Mouse (Mus musculus) CH12.LX (cell line): Measurements from ENCODE around the gene Lmod2. TPM values are rescaled to one million over a fixed set of nuclear protein-coding genes. Genes with fewer than 3 reads are reported as not detected.

ENCODE experiments used
- DNase-seq: peaks from one replicate; pipeline ENCODE4 v3.0.0-alpha.2; 2013; ENCODE audit errors: extremely low read depth
- H3K27ac ChIP-seq: 2 replicates; pipeline ENCODE4 v1.5.1; 2012; ENCODE audit warnings: low read depth, mild to moderate bottlenecking, control low read depth, moderate library complexity; ENCODE audit not compliant: insufficient read depth
- H3K27me3 ChIP-seq: replicated peaks from 2 replicates; pipeline ENCODE3; 2012; ENCODE audit warnings: inconsistent platforms
- H3K36me3 ChIP-seq, 2 experiments: replicated peaks in 1 of 2; 2 replicates each; pipeline versions ENCODE3 to v1.6.1; 2012; ENCODE audit warnings: inconsistent platforms in 1 of 2, low read length in 1 of 2, mild to moderate bottlenecking in 1 of 2, mixed read lengths in 1 of 2, moderate library complexity in 1 of 2; ENCODE audit not compliant: control insufficient read depth in 1 of 2, insufficient read depth in 1 of 2
- H3K4me1 ChIP-seq, 2 experiments: 2 replicates each; pipeline ENCODE4 v1.6.1; 2012; ENCODE audit warnings: inconsistent platforms in 1 of 2, moderate library complexity in 1 of 2; ENCODE audit not compliant: insufficient read depth in 2 of 2, control insufficient read depth in 1 of 2
- H3K4me2 ChIP-seq: 2 replicates; pipeline ENCODE4 v1.6.1; 2012; ENCODE audit warnings: low read depth, mild to moderate bottlenecking, control low read depth; ENCODE audit not compliant: poor library complexity, insufficient read depth, severe bottlenecking
- H3K4me3 ChIP-seq, 3 experiments: fragments of 150-350 bp in 1 of 3; sonication (generic) in 1 of 3; replicated peaks in 1 of 3; 2 replicates each; pipeline versions ENCODE3 to v1.5.1; 2011 to 2012; ENCODE audit warnings: low read depth in 2 of 3, low read length in 2 of 3, mild to moderate bottlenecking in 2 of 3, moderate library complexity in 2 of 3, control low read depth in 1 of 3, improper control_type of control experiment in 1 of 3, inconsistent platforms in 1 of 3, mixed read lengths in 1 of 3; ENCODE audit not compliant: poor library complexity in 1 of 3
- H3K79me2 ChIP-seq: replicated peaks from 2 replicates; pipeline ENCODE4 v1.6.1; 2012; ENCODE audit warnings: mild to moderate bottlenecking, moderate library complexity; ENCODE audit not compliant: control insufficient read depth, poor library complexity, insufficient read depth, severe bottlenecking; ENCODE audit errors: extremely low read depth
- H3K9ac ChIP-seq: 2 replicates; pipeline ENCODE4 v1.6.1; 2012; ENCODE audit warnings: low read depth, mild to moderate bottlenecking, control low read depth, moderate library complexity; ENCODE audit not compliant: insufficient read depth
- H3K9me3 ChIP-seq: replicated peaks from 2 replicates; pipeline ENCODE3; 2012; ENCODE audit warnings: low read length, inconsistent platforms, mixed read lengths
- BHLHE40 ChIP-seq: IDR thresholded peaks from 2 replicates; pipeline ENCODE4 v1.6.1; 2011; ENCODE audit warnings: mild to moderate bottlenecking, low read depth, low read length, improper control_type of control experiment
- CHD2 ChIP-seq: IDR thresholded peaks from 2 replicates; pipeline ENCODE4 v1.6.1; 2011; ENCODE audit warnings: low read length, improper control_type of control experiment
- CTCF ChIP-seq, 2 experiments: IDR thresholded peaks in 1 of 2; conservative IDR thresholded peaks in 1 of 2; 2 replicates each; pipeline ENCODE4 v1.5.1; 2011 to 2012; ENCODE audit warnings: low read depth in 2 of 2, low read length in 2 of 2, improper control_type of control experiment in 1 of 2, inconsistent platforms in 1 of 2, mild to moderate bottlenecking in 1 of 2, moderate library complexity in 1 of 2
- EP300 ChIP-seq: IDR thresholded peaks from 2 replicates; pipeline ENCODE4 v1.6.1; 2011; ENCODE audit warnings: low read length, improper control_type of control experiment
- ETS1 ChIP-seq: conservative IDR thresholded peaks from 2 replicates; pipeline ENCODE4 v1.6.1; 2012; ENCODE audit warnings: low read depth, mild to moderate bottlenecking, inconsistent platforms, low read length, improper control_type of control experiment, moderate library complexity
- GABPA ChIP-seq: IDR thresholded peaks from 2 replicates; pipeline ENCODE4 v1.6.1; 2012; ENCODE audit warnings: low read depth, low read length, improper control_type of control experiment, inconsistent platforms; ENCODE audit not compliant: insufficient replicate concordance
- HCFC1 ChIP-seq: IDR thresholded peaks from 2 replicates; pipeline ENCODE4 v1.6.1; 2012; ENCODE audit warnings: low read depth, mild to moderate bottlenecking, inconsistent platforms, low read length, improper control_type of control experiment
- IRF4 ChIP-seq: IDR thresholded peaks from 2 replicates; pipeline ENCODE4 v1.6.1; 2014; ENCODE audit warnings: low read depth, mild to moderate bottlenecking, inconsistent platforms, low read length, improper control_type of control experiment
- JUND ChIP-seq: conservative IDR thresholded peaks from 2 replicates; pipeline ENCODE4 v1.6.1; 2011; ENCODE audit warnings: low read depth, low read length, improper control_type of control experiment
- MAZ ChIP-seq: IDR thresholded peaks from 2 replicates; pipeline ENCODE4 v1.6.1; 2012; ENCODE audit warnings: low read depth, mild to moderate bottlenecking, inconsistent platforms, low read length, improper control_type of control experiment, moderate library complexity
- MXI1 ChIP-seq: IDR thresholded peaks from 2 replicates; pipeline ENCODE4 v1.6.1; 2011; ENCODE audit warnings: mild to moderate bottlenecking, low read depth, low read length, improper control_type of control experiment
- MYC ChIP-seq: IDR thresholded peaks from 2 replicates; pipeline ENCODE4 v1.6.1; 2011; ENCODE audit warnings: low read depth, mild to moderate bottlenecking, improper control_type of control experiment, low read length
- NRF1 ChIP-seq: IDR thresholded peaks from 2 replicates; pipeline ENCODE4 v1.6.1; 2014; ENCODE audit warnings: low read depth, mild to moderate bottlenecking, inconsistent platforms, low read length, improper control_type of control experiment, moderate library complexity
- POLR2AphosphoS2 ChIP-seq: IDR thresholded peaks from 2 replicates; pipeline ENCODE4 v1.6.1; 2011; ENCODE audit warnings: low read depth, low read length, improper control_type of control experiment
- RAD21 ChIP-seq: IDR thresholded peaks from 2 replicates; pipeline ENCODE4 v1.6.1; 2011; ENCODE audit warnings: low read depth, mild to moderate bottlenecking, low read length, improper control_type of control experiment, moderate library complexity
- SMC3 ChIP-seq: IDR thresholded peaks from 2 replicates; pipeline ENCODE4 v1.6.1; 2011; ENCODE audit warnings: low read depth, low read length, improper control_type of control experiment
- TBP ChIP-seq: conservative IDR thresholded peaks from 2 replicates; pipeline ENCODE4 v1.6.1; 2011; ENCODE audit warnings: low read depth, low read length, improper control_type of control experiment
- UBTF ChIP-seq: IDR thresholded peaks from 2 replicates; pipeline ENCODE4 v1.6.1; 2012; ENCODE audit warnings: low read depth, mild to moderate bottlenecking, inconsistent platforms, low read length, improper control_type of control experiment, moderate library complexity
- USF1 ChIP-seq: IDR thresholded peaks from 2 replicates; pipeline ENCODE4 v1.6.1; 2014; ENCODE audit warnings: low read depth, mild to moderate bottlenecking, inconsistent platforms, low read length, improper control_type of control experiment
- ZC3H11A ChIP-seq: IDR thresholded peaks from 2 replicates; pipeline ENCODE4 v1.6.1; 2012; ENCODE audit warnings: low read depth, mild to moderate bottlenecking, inconsistent platforms, low read length, improper control_type of control experiment
- ZMIZ1 ChIP-seq: IDR thresholded peaks from 2 replicates; pipeline ENCODE4 v1.6.1; 2012; ENCODE audit warnings: low read depth, mild to moderate bottlenecking, inconsistent platforms, low read length, improper control_type of control experiment
- ZNF384 ChIP-seq: IDR thresholded peaks from 2 replicates; pipeline ENCODE4 v1.6.1; 2012; ENCODE audit warnings: low read depth, low read length, improper control_type of control experiment, inconsistent platforms
- dilution Hi-C: fragments of 300-500 bp; cut with MboI; formaldehyde crosslinking; loops from 2 replicates; pipeline ENCODE4 v1.14.3; 2020; ENCODE audit warnings: low sequenced_read_pairs; ENCODE audit not compliant: extremely low pct_unique_long_range_greater_than_20kb, extremely low pct_ligation_motif_present
- in situ Hi-C: fragments of 300-500 bp; cut with MboI; formaldehyde crosslinking; loops from 3 replicates; pipeline ENCODE4 v1.14.3; 2019; ENCODE audit warnings: low sequenced_read_pairs, low pct_ligation_motif_present, low pct_unique_long_range_greater_than_20kb, mixed read lengths
- polyA plus RNA-seq: library from polyadenylated mRNA; unstranded; fragments of >175 nt; gene quantifications from 2 replicates; pipeline ENCODE4 v1.2.1, GENCODE M21; 2012; ENCODE audit warnings: low read depth; ENCODE audit not compliant: insufficient read length
- total RNA-seq, 2 experiments: library from RNA; depleted of rRNA; stranded (reverse); fragments of 300-350 nt in 1 of 2; fragments of >200 nt in 1 of 2; gene quantifications; 2 replicates each; pipeline ENCODE4 v1.2.3; 2012 to 2014

Gene Lmod2
- total and polyA plus RNA-seq, 3 experiments: not detected

DNA sequence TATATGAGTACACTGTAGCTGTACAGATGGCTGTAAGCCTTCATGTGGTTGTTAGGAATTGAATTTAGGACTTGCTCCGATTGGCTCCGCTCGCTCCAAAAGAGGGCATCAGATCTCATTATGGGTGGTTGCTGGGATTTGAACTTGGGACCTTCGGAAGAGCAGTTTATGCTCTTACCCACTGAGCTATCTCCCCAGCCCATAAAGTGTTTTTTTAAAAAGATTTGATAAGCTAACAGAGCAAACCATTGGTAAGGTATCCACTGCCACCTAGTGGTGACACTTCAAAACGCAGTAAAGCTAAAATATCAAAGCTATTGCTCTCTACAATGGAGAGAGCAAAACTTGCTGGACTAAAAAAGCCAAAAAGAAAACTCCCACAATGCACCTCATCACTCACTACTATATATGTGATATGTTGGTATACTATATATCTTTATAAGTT, 30.0 kb downstream of the Lmod2 start:
- in situ Hi-C loops: loop anchor here (10.0 kb wide), 1 partner anchor 103 kb away; the partner anchor contains the start of genes Asb15 and Ndufa5
- Histone ChIP-seq H3K9ac (no peak overlapping the region), H3K4me3 (no peak overlapping the region)
- DNase-seq: peak; percentile 74
- TF ChIP-seq GABPA (no peak), ZMIZ1 (no peak), HCFC1 (no peak), BHLHE40 (no peak), ETS1 (no peak), ZC3H11A (peak; percentile 30; the same call in 1 of the 2 replicates), ZNF384 (peak; percentile 88), RAD21 (peak; percentile 87), JUND (0 out of 2 replicates have a peak, but pooled peaks have one; percentile 22), CTCF (conservative IDR thresholded peaks at IDR 0.05 in 1 of 2, IDR thresholded peaks at IDR 0.05 in 1 of 2; ENCODE audit: low read depth in 2 of 2, low read length in 2 of 2) (peak; percentile 60 to 91), SMC3 (peak; percentile 85)
- TF ChIP-seq, all 38 proteins: peak for 6
- Histone ChIP-seq H3K4me1 (peaks cover 0 to 8% of the 10 kb centered on the region in 2 experiments; a peak in 3 of 4 replicates), H3K9me3 (no peaks in the 10 kb centered on the region), H3K4me2 (no peak overlapping the region), H3K27ac (no peak overlapping the region), H3K27me3 (no peaks in the 10 kb centered on the region), H3K36me3 (peaks cover 9 to 36% of the 10 kb centered on the region in 2 experiments), H3K79me2 (peaks cover 5% of the 10 kb centered on the region; the same call in 1 of the 2 replicates)
- dilution Hi-C loops: no loop called here

DNA sequence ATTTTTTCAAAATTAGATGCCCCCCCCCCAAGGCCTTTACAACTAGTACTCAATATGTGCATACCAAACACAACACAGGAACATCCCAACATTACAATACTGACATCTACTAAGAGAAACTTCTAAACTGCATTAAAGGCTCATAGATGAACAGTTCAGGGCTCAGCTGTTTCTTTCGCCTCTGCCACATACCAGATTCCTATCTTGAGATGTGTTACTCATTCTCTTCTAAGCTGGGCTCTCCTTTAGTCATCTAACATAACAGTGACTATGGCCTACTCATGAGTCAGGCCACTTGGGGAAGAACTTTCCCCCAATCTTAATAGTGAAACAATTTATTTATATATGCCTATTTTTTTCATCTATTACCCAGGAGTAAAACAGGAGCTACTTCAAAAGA, 30.9 kb downstream of the Lmod2 start:
- no peak overlapping the region for H3K9ac ChIP-seq
- no peak overlapping the region for H3K4me2 ChIP-seq
- peaks cover 13 to 42% of the 10 kb centered on the region in 2 experiments for H3K36me3 ChIP-seq
- H3K79me2 ChIP-seq: peaks cover 5% of the 10 kb centered on the region; the same call in 1 of the 2 replicates
- dilution Hi-C loops: no loop called here
- no peak overlapping the region for H3K4me3 ChIP-seq
- H3K9me3 ChIP-seq: no peaks in the 10 kb centered on the region
- in situ Hi-C loops: loop anchor here (10.0 kb wide), 1 partner anchor 104 kb away; the partner anchor contains the start of genes Asb15 and Ndufa5
- H3K27me3 ChIP-seq: no peaks in the 10 kb centered on the region
- no peak overlapping the region for H3K27ac ChIP-seq
- DNase-seq: no peak
- H3K4me1 ChIP-seq: peaks cover 0 to 12% of the 10 kb centered on the region in 2 experiments; a peak in 3 of 4 replicates
- no peak for TF ChIP-seq JUND
- no peak for TF ChIP-seq ETS1
- no peak for TF ChIP-seq MAZ
- TF ChIP-seq HCFC1: no peak
- TF ChIP-seq MXI1: no peak
- no peak for TF ChIP-seq BHLHE40
- no peak for TF ChIP-seq EP300
- no peak for TF ChIP-seq POLR2AphosphoS2
- no peak for TF ChIP-seq MYC
- no peak for TF ChIP-seq SMC3
- no peak for TF ChIP-seq IRF4
- no peak for TF ChIP-seq USF1
- TF ChIP-seq UBTF: no peak
- TF ChIP-seq RAD21: no peak
- no peak for TF ChIP-seq TBP
- TF ChIP-seq NRF1: no peak
- TF ChIP-seq CHD2: no peak
- TF ChIP-seq, all 38 proteins: peak for 0
